Mouse (Mus musculus): ENCODE data around the gene Zbtb39.

DNA sequence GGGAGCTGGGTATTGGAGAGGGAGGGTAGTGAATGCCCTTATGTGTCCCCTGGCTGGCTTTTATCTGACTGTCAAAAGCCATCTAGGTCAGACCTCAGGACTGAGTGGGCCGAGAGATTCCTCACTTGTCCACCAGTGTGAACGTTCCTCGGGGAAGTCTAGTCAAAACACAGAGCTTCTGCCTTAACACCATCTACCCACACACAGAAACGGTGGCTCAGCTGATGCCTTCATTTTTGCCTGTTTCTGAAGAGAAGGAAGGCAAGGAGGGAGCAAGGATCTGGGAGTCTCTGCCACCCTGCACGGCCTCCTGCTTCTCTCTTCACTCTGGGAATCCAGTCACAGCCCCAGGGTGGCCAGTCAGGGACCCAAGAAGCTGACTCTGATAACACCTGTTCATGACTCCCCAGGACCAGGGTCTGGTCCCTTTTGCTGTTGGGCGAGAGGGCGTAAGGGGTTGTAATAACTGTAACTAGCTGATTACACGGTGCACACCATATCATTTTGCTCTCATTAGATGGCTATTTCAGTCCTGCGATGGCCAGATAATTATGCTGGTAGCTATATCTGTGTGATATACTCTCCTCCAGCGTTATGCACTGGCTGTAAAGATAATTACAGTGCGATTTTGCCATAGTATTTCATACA, 8.9 kb upstream of the Zbtb39 start:
- TF ChIP-seq CTCF (conservative IDR thresholded peaks at IDR 0.05; ENCODE audit: insufficient read depth, insufficient read length, low read depth, low read length) (no peak), POLR2A (IDR thresholded peaks at IDR 0.05; ENCODE audit: low read depth, low read length) (no peak)

Data from kidney, adult 2 months (tissue).